Mouse (Mus musculus): Measurements from ENCODE around the gene Uckl1. TPM values are rescaled to one million over a fixed set of nuclear protein-coding genes. Genes with fewer than 3 reads are reported as not detected.

Gene Uckl1
- polyA plus RNA-seq, 1 experiment from 2014 or later: 33.5 TPM

DNA sequence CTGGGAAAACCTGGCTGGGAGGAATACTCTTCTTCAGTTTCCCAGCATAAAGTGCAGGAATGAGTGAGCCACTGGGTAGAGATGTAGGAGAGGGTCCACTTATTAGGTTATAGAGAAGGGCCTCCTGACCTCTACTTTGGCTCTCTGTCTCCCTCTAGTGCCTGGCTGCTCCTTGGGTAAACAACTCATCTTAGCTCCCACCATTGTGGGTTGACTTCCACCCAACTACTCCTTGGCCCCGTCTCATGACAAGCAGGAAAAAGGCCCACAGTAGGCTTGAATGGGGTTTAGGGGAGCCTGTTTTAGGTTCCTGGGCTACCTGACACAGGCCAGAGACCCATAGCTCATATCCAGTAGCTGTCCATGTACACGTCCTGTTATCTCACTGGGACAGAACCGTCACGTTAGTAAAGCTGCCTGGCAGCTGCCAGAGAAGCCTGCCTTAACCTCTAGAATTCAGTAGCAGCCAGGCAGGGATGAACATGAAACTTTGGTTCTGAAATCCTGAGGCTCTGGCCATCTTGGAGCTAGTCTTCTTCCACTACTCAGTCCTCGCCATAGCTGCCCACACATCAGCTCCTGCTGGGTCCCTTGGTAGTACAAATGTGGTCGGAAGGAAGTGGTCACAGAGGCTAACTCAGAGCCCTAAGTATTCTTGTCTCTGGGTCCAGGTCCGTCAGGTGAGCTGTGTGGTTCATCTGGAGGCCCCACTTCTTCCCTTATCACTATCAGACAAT, 16.3 kb downstream of the Uckl1 start:
- no peaks in the 10 kb centered on the region for H3K27me3 ChIP-seq (ENCODE audit: control insufficient read depth, insufficient read depth, low read length)
- H3K27ac ChIP-seq (replicated peaks; ENCODE audit: low read depth, low read length): no peak overlapping the region
- DNase-seq (ENCODE audit: low spot score) (peak; percentile 63), ATAC-seq (replicated peaks; ENCODE audit: insufficient number of reproducible peaks, low FRiP score, low TSS enrichment, low read depth) (no peak)
- 83% methylated on average over 7 of the region's 7 CpGs for WGBS
- H3K9ac ChIP-seq (replicated peaks; ENCODE audit: low read length): no peak overlapping the region
- H3K4me3 ChIP-seq (ENCODE audit: low read depth, low read length): no peak overlapping the region
- H3K36me3 ChIP-seq (replicated peaks; ENCODE audit: control insufficient read depth, insufficient read depth, low read depth, low read length): no peaks in the 10 kb centered on the region
- H3K9me3 ChIP-seq (replicated peaks; ENCODE audit: control insufficient read depth, low read length): no peaks in the 10 kb centered on the region
- H3K4me2 ChIP-seq (ENCODE audit: low read depth, low read length): no peak overlapping the region
- no peaks in the 10 kb centered on the region for H3K4me1 ChIP-seq (ENCODE audit: control insufficient read depth, insufficient read depth, low read length)

DNA sequence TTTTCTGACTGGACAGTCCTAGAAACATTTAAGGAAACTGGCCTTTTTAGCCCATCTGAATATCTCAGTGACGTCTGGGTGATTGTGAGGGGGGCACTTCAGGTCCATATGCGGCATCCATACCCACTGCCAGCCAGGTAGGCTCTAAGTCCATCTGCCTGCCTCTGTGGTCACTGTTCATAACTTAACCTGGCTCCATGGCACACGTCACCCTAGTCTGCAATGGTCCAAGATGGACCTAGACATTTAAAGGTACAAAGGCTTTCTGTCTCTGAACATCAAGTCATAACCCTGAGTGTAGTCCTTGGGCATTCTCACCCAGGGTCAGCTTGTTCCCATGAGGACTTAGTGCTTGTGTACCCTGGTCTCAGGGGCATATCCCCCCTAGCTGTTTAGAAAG, 17.4 kb downstream of the Uckl1 start:
- no peak for ATAC-seq (replicated peaks; ENCODE audit: insufficient number of reproducible peaks, low FRiP score, low TSS enrichment, low read depth)
- H3K9ac ChIP-seq (replicated peaks; ENCODE audit: low read length): no peak overlapping the region
- DNase-seq (ENCODE audit: low spot score): no peak
- H3K4me3 ChIP-seq (ENCODE audit: low read depth, low read length): no peak overlapping the region
- no peaks in the 10 kb centered on the region for H3K4me1 ChIP-seq (ENCODE audit: control insufficient read depth, insufficient read depth, low read length)
- no peak overlapping the region for H3K4me2 ChIP-seq (ENCODE audit: low read depth, low read length)
- H3K9me3 ChIP-seq (replicated peaks; ENCODE audit: control insufficient read depth, low read length): no peaks in the 10 kb centered on the region
- 82% methylated on average over 3 of the region's 3 CpGs for whole genome bisulfite sequencing
- no peaks in the 10 kb centered on the region for H3K36me3 ChIP-seq (replicated peaks; ENCODE audit: control insufficient read depth, insufficient read depth, low read depth, low read length)
- no peaks in the 10 kb centered on the region for H3K27me3 ChIP-seq (ENCODE audit: control insufficient read depth, insufficient read depth, low read length)
- no peak overlapping the region for H3K27ac ChIP-seq (replicated peaks; ENCODE audit: low read depth, low read length)

DNA sequence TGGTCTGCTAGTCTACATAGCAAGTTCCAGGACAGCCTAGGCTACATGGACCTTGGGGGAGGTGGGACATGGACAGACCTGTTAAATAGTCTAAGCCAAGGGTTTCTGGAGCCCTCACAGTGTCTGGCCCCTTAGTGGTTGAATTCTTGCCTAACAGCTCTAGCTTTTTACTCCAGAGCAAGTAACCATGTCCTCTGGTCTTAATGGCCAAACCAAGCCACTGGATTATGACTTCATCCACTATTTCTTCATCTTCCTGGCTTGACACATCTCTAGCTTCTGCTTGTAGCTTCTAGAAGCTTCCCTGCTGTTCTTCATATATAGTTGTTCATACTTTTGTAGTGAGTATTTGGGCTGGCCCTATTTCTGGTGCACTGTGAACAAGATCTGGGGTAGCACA, 30.9 kb downstream of the Uckl1 start:
- H3K4me3 ChIP-seq (ENCODE audit: low read depth, low read length): no peak overlapping the region
- H3K4me2 ChIP-seq (ENCODE audit: low read depth, low read length): no peak overlapping the region
- no peak overlapping the region for H3K27ac ChIP-seq (replicated peaks; ENCODE audit: low read depth, low read length)
- no peak overlapping the region for H3K9ac ChIP-seq (replicated peaks; ENCODE audit: low read length)
- ATAC-seq (replicated peaks; ENCODE audit: insufficient number of reproducible peaks, low FRiP score, low TSS enrichment, low read depth): no peak
- no peak for DNase-seq (ENCODE audit: low spot score)
- no peaks in the 10 kb centered on the region for H3K9me3 ChIP-seq (replicated peaks; ENCODE audit: control insufficient read depth, low read length)
- no peaks in the 10 kb centered on the region for H3K4me1 ChIP-seq (ENCODE audit: control insufficient read depth, insufficient read depth, low read length)
- H3K27me3 ChIP-seq (ENCODE audit: control insufficient read depth, insufficient read depth, low read length): no peaks in the 10 kb centered on the region
- peaks cover 13% of the 10 kb centered on the region for H3K36me3 ChIP-seq (replicated peaks; ENCODE audit: control insufficient read depth, insufficient read depth, low read depth, low read length)

DNA sequence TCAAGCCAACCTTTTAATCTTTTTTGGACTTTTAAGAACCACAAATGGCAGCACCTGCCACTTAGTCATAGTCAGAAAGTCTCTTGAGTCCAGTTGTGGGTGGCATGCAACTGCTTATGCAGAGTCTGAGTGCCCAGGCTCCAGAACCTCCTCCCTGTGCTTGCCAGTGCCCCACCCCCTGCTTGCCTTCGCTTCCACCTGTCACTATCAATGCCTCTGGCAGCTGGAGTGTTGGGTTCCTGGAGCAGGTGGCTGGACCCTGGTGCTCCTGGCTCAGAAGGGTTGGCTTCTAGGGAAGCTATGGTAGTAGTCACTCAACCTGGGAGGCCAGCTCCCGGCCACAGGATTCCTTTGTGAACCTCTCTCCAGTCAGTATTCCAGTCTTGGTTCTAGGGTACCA, 34.5 kb downstream of the Uckl1 start:
- no peak overlapping the region for H3K27ac ChIP-seq (replicated peaks; ENCODE audit: low read depth, low read length)
- peaks cover 13% of the 10 kb centered on the region for H3K36me3 ChIP-seq (replicated peaks; ENCODE audit: control insufficient read depth, insufficient read depth, low read depth, low read length)
- ATAC-seq (replicated peaks; ENCODE audit: insufficient number of reproducible peaks, low FRiP score, low TSS enrichment, low read depth) (no peak), DNase-seq (ENCODE audit: low spot score) (no peak)
- no peak overlapping the region for H3K4me2 ChIP-seq (ENCODE audit: low read depth, low read length)
- 81% methylated on average over 2 of the region's 2 CpGs for WGBS
- H3K9ac ChIP-seq (replicated peaks; ENCODE audit: low read length): no peak overlapping the region
- no peaks in the 10 kb centered on the region for H3K4me1 ChIP-seq (ENCODE audit: control insufficient read depth, insufficient read depth, low read length)
- no peaks in the 10 kb centered on the region for H3K9me3 ChIP-seq (replicated peaks; ENCODE audit: control insufficient read depth, low read length)
- no peaks in the 10 kb centered on the region for H3K27me3 ChIP-seq (ENCODE audit: control insufficient read depth, insufficient read depth, low read length)
- no peak overlapping the region for H3K4me3 ChIP-seq (ENCODE audit: low read depth, low read length)

DNA sequence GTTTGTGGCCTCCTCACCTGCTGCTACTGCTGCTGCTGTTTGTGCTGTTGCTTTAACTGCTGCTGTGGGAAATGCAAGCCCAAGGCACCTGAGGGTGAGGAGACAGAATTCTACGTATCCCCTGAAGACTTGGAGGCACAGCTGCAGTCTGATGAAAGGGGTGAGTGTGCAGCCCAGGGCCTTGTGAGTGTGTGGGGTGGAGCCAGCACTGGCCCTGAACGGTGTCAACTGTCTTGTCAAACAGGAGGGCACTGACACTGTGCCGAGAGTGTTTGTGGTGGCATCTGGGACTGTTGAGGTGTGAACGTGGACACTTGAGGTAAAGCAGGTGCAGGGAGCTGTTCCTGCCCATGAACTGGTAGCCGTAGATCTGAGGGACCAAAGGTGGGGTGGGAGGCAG, 36.0 kb downstream of the Uckl1 start:
- 94% methylated on average over 5 of the region's 5 CpGs for WGBS
- H3K4me1 ChIP-seq (ENCODE audit: control insufficient read depth, insufficient read depth, low read length): no peaks in the 10 kb centered on the region
- H3K9ac ChIP-seq (replicated peaks; ENCODE audit: low read length): no peak overlapping the region
- ATAC-seq (replicated peaks; ENCODE audit: insufficient number of reproducible peaks, low FRiP score, low TSS enrichment, low read depth) (no peak), DNase-seq (ENCODE audit: low spot score) (no peak)
- peaks cover 13% of the 10 kb centered on the region for H3K36me3 ChIP-seq (replicated peaks; ENCODE audit: control insufficient read depth, insufficient read depth, low read depth, low read length)
- no peak overlapping the region for H3K4me2 ChIP-seq (ENCODE audit: low read depth, low read length)
- no peaks in the 10 kb centered on the region for H3K9me3 ChIP-seq (replicated peaks; ENCODE audit: control insufficient read depth, low read length)
- H3K27ac ChIP-seq (replicated peaks; ENCODE audit: low read depth, low read length): no peak overlapping the region
- no peak overlapping the region for H3K4me3 ChIP-seq (ENCODE audit: low read depth, low read length)
- no peaks in the 10 kb centered on the region for H3K27me3 ChIP-seq (ENCODE audit: control insufficient read depth, insufficient read depth, low read length)

DNA sequence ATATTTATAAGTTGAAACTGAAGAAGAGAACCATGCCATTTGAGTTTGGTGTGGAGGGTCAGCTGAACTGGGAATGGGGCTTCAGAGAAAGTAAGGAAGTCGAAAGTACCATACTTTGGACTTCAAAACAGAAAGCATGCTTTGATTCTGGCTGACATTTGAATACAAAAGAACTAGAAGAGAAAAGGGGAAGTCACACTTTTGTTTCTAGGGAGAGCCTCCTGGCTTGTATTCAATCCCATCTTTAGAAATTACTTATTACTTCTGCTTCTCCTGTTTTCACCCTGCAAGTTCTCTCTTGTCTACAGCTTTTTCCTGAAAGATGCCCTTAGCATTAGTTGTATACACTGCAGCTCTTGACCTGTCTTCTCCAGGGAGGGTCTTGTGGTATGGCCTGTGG, 36.5 kb downstream of the Uckl1 start:
- 85% methylated on average over 1 of the region's 1 CpGs for WGBS
- no peaks in the 10 kb centered on the region for H3K27me3 ChIP-seq (ENCODE audit: control insufficient read depth, insufficient read depth, low read length)
- no peak overlapping the region for H3K4me3 ChIP-seq (ENCODE audit: low read depth, low read length)
- H3K4me2 ChIP-seq (ENCODE audit: low read depth, low read length): no peak overlapping the region
- DNase-seq (ENCODE audit: low spot score) (no peak), ATAC-seq (replicated peaks; ENCODE audit: insufficient number of reproducible peaks, low FRiP score, low TSS enrichment, low read depth) (no peak)
- H3K36me3 ChIP-seq (replicated peaks; ENCODE audit: control insufficient read depth, insufficient read depth, low read depth, low read length): peaks cover 13% of the 10 kb centered on the region
- no peaks in the 10 kb centered on the region for H3K4me1 ChIP-seq (ENCODE audit: control insufficient read depth, insufficient read depth, low read length)
- H3K9ac ChIP-seq (replicated peaks; ENCODE audit: low read length): no peak overlapping the region
- H3K27ac ChIP-seq (replicated peaks; ENCODE audit: low read depth, low read length): no peak overlapping the region
- H3K9me3 ChIP-seq (replicated peaks; ENCODE audit: control insufficient read depth, low read length): no peaks in the 10 kb centered on the region

DNA sequence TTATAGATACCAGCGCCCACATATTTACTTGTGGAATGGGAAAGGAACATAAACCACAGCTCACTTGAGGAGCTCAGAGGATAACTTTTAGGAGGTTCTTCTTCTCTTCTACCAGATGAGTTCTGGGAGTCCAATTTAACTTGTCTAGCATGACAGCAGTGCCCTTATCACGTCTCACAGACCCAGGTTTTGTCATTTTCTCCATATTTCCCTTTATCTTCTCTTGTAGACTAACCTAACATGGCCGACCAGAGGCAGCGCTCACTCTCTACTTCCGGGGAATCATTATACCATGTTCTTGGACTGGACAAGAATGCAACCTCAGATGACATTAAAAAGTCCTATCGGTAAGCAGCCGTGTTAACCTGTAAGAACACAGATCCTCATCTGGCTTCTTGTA, 38.5 kb downstream of the Uckl1 start:
- DNase-seq (ENCODE audit: low spot score): no peak
- 95% methylated on average over 7 of the region's 7 CpGs for WGBS

DNA sequence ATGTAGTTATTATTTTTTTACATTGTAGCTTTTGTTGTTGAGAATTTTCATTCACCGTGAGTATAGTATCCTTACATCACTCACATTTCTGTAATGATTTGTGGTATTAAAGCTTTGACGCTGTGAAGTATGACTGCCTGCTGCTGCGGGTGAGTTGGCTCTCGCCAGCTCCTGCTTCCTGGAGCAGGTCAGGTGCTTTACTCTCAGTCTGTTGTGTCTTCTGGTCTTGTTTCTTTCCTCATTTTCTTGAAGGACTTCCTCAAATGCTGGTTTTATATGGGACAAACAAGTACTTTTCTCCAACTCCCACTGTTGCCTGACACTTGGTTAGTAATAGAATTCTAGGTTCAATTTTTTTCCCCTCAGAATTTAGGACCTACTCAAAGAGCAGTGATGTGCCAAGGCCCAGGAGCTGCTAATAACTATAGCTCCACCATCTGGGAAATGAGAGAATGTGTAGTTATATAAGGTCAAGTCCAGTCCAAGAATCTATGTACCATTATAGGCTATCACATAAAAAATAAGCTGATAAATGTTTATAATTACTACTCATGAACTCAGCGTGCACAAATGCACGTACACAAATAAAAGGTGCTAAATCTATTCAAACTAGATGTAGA, 42.8 kb downstream of the Uckl1 start:
- Histone ChIP-seq H3K4me2 (ENCODE audit: low read depth, low read length) (no peak overlapping the region), H3K9ac (replicated peaks; ENCODE audit: low read length) (no peak overlapping the region), H3K27me3 (ENCODE audit: control insufficient read depth, insufficient read depth, low read length) (no peaks in the 10 kb centered on the region), H3K27ac (replicated peaks; ENCODE audit: low read depth, low read length) (no peak overlapping the region), H3K36me3 (replicated peaks; ENCODE audit: control insufficient read depth, insufficient read depth, low read depth, low read length) (no peaks in the 10 kb centered on the region), H3K4me3 (ENCODE audit: low read depth, low read length) (no peak overlapping the region), H3K9me3 (replicated peaks; ENCODE audit: control insufficient read depth, low read length) (no peaks in the 10 kb centered on the region), H3K4me1 (ENCODE audit: control insufficient read depth, insufficient read depth, low read length) (no peaks in the 10 kb centered on the region)
- DNase-seq (ENCODE audit: low spot score) (no peak), ATAC-seq (replicated peaks; ENCODE audit: insufficient number of reproducible peaks, low FRiP score, low TSS enrichment, low read depth) (no peak)
- 94% methylated on average over 6 of the region's 6 CpGs for WGBS

More for the DNA sequence above, 38.5 kb downstream of the Uckl1 start:
- no peak for ATAC-seq (replicated peaks; ENCODE audit: insufficient number of reproducible peaks, low FRiP score, low TSS enrichment, low read depth)
- Histone ChIP-seq H3K36me3 (replicated peaks; ENCODE audit: control insufficient read depth, insufficient read depth, low read depth, low read length) (peaks cover 13% of the 10 kb centered on the region), H3K27me3 (ENCODE audit: control insufficient read depth, insufficient read depth, low read length) (no peaks in the 10 kb centered on the region), H3K9ac (replicated peaks; ENCODE audit: low read length) (no peak overlapping the region), H3K4me2 (ENCODE audit: low read depth, low read length) (no peak overlapping the region), H3K4me1 (ENCODE audit: control insufficient read depth, insufficient read depth, low read length) (no peaks in the 10 kb centered on the region), H3K27ac (replicated peaks; ENCODE audit: low read depth, low read length) (no peak overlapping the region), H3K9me3 (replicated peaks; ENCODE audit: control insufficient read depth, low read length) (no peaks in the 10 kb centered on the region), H3K4me3 (ENCODE audit: low read depth, low read length) (no peak overlapping the region)

Data from embryonic facial prominence, embryonic 11.5 days (tissue).